ENCODE assay signal across 17 mouse cellular contexts in the genomic region with DNA sequence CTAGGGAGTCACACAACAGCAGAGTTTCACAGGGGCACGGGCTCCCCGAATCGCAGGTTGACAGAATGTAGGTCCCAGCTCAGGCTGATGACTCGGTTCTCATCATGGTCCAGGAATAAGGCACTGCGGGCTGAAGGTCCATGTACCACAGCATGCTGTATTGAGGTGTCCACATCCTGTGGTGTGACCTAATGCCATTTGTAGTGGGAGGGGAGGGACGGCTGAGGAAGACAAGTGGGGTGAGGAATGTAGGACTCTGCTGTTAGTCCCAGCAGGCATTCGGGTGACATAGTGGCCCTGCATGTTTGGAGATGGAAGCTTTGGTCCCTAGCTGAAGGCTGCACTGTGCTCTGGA.
"Had no signal": no experiment of that assay in that cellular context is flagged by ENCODE, and none has a peak within 500 bp of the region (broad histone marks: within the 10 kb centered on the region; RNA-seq: fewer than 3 reads in every experiment).

No protein-coding gene starts in this region.

- DNase-seq: lung, adult 18-20 months; lung, postnatal 4 days; midbrain, embryonic 14.5 days; retina, postnatal 1 day; right cerebral cortex, adult 18-20 months; right cerebral cortex, postnatal 25 days; right cerebral cortex, postnatal 4 days; spleen, adult 18-20 months; thymus, adult 2 months; thymus, postnatal 25 days; thymus, postnatal 4 days had no signal

- H3K27ac ChIP-seq: liver, embryonic 14.5 days; midbrain, embryonic 10.5 days; neural tube, embryonic 13.5 days; neural tube, embryonic 15.5 days had no signal

- H3K9ac ChIP-seq: liver, embryonic 14.5 days; lung, embryonic 14.5 days; neural tube, embryonic 13.5 days; neural tube, embryonic 15.5 days had no signal

- H3K4me3 ChIP-seq: midbrain, embryonic 10.5 days; neural tube, embryonic 13.5 days; neural tube, embryonic 15.5 days had no signal

- ATAC-seq: midbrain, embryonic 16.5 days had no signal

- H3K4me2 ChIP-seq: lung, embryonic 14.5 days; neural tube, embryonic 13.5 days; neural tube, embryonic 15.5 days had no signal

- H3K4me1 ChIP-seq: midbrain, embryonic 10.5 days; neural tube, embryonic 15.5 days had no signal

- H3K36me3 ChIP-seq: midbrain, embryonic 10.5 days; neural tube, embryonic 15.5 days had no signal
